Mouse (Mus musculus): ENCODE measurements around the gene Morn1.

GRCm38 (mm10) chr4:155168835-155169252, 82.5 kb downstream of the Morn1 start:
- TF ChIP-seq CTCF (IDR thresholded peaks at IDR 0.05; ENCODE audit: control insufficient read depth, insufficient read depth, low read length) = no peak
- no peak for TF ChIP-seq POLR2A (IDR thresholded peaks at IDR 0.05; ENCODE audit: borderline replicate concordance, control insufficient read depth, low read depth, low read length)

Measured in bone marrow, adult 2 months (tissue).